Mouse (Mus musculus) stomach, embryonic 16.5 days (tissue): Measurements from ENCODE around the gene Vkorc1l1. TPM values are rescaled to one million over a fixed set of nuclear protein-coding genes. Genes with fewer than 3 reads are reported as not detected.

Experiments used
- ATAC-seq: fragments of 200-750 bp; cut with Nextera tagmentation; 2 replicates; pipeline ENCODE4 v1.8.0; 2017; ENCODE audit warnings: moderate number of reproducible peaks, moderate TSS enrichment; ENCODE audit not compliant: insufficient read depth, low FRiP score
- H3K27ac ChIP-seq: fragments of 300-500 bp; sonication (generic); 2 replicates; pipeline ENCODE4 v1.5.1; 2014; ENCODE audit warnings: low read length
- H3K27me3 ChIP-seq: fragments of 300-500 bp; sonication (generic); 2 replicates; pipeline ENCODE4 v1.6.1; 2014; ENCODE audit warnings: low read length, control low read depth, mixed read lengths; ENCODE audit not compliant: control insufficient read depth, insufficient read depth
- H3K36me3 ChIP-seq: fragments of 300-500 bp; sonication (generic); 2 replicates; pipeline ENCODE4 v1.6.1; 2014; ENCODE audit warnings: low read length; ENCODE audit not compliant: control insufficient read depth, insufficient read depth
- H3K4me1 ChIP-seq: fragments of 300-500 bp; sonication (generic); 2 replicates; pipeline ENCODE4 v1.6.1; 2014; ENCODE audit warnings: low read length, control low read depth, mixed read lengths; ENCODE audit not compliant: control insufficient read depth, insufficient read depth
- H3K4me2 ChIP-seq: fragments of 300-500 bp; sonication (generic); 2 replicates; pipeline ENCODE4 v1.6.1; 2014; ENCODE audit warnings: low read depth, low read length, mixed read lengths
- H3K4me3 ChIP-seq: fragments of 300-500 bp; sonication (generic); replicated peaks from 2 replicates; pipeline ENCODE4 v1.5.1; 2014; ENCODE audit warnings: mild to moderate bottlenecking, low read length
- H3K9ac ChIP-seq: fragments of 300-500 bp; sonication (generic); 2 replicates; pipeline ENCODE4 v1.6.1; 2014; ENCODE audit warnings: low read length
- H3K9me3 ChIP-seq: fragments of 300-500 bp; sonication (generic); replicated peaks from 2 replicates; pipeline ENCODE4 v1.6.1; 2016; ENCODE audit warnings: low read length, control low read depth; ENCODE audit not compliant: control insufficient read depth
- WGBS: fragments of 180-500 bp; shearing (Covaris S2); extraction: QIAGEN DNeasy Blood & Tissue Kit; methylation state at CpG from one replicate; pipeline ENCODE4 v1.1.7; 2014; 5-methylcytosine and 5-hydroxymethylcytosine counted together
- polyA plus RNA-seq: library from polyadenylated mRNA; unstranded; fragments of >200 nt; fragmentation: Nextera tagmentation; extraction: Ambion mirVana; gene quantifications from 2 replicates; pipeline ENCODE4 v1.2.1, GENCODE M21; 2015

Vkorc1l1 gene
- 19.2 TPM in 2 replicates for polyA plus RNA-seq

DNA sequence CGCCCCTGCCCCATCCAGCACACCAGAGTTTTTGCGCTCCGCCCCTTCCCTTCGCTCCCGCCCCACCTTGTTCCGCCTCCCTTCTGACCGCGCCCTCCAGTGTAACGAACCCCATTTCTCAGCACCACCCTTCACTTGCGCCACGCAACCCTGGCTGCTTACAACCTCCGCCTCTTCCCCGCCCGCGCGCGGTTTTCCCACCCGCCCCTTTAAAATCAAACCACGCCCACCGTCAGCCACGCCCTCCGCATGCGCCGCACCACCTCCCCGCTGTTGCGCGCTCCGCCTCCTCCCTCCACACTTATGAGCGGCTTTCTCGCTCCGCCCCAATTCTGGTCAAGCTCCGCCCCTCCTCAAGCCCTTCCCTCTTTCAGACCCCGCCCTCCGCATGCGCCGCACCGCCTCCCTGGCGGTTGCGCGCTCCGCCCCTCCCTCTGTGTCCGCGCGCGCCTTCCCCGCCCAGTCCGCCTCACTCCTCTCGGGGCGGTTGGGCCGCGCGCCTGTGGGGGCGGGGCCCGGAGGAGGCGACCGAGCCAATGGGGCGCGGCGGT is at the start of gene Vkorc1l1:
Gene Vkorc1l1 (plus strand): TSS at position 476 of the 551 bp plus-strand sequence.
- peak within 1 kb of the TSS; percentile 89 for H3K4me3 ChIP-seq
- under 1% methylated on average over 51 of the region's 59 CpGs for WGBS
- H3K9me3 ChIP-seq, result no peaks in the 10 kb centered on the region
- peak within 1 kb of the TSS; percentile 94 for H3K9ac ChIP-seq
- H3K27ac ChIP-seq, result peak within 1 kb of the TSS; percentile 70
- no peaks in the 10 kb centered on the region for H3K27me3 ChIP-seq
- ATAC-seq, result peak; percentile 99
- no peaks in the 10 kb centered on the region for H3K36me3 ChIP-seq
- H3K4me1 ChIP-seq, result peaks cover 4% of the 10 kb centered on the region; the same call in 1 of the 2 replicates
- H3K4me2 ChIP-seq, result peak within 1 kb of the TSS; percentile 89

DNA sequence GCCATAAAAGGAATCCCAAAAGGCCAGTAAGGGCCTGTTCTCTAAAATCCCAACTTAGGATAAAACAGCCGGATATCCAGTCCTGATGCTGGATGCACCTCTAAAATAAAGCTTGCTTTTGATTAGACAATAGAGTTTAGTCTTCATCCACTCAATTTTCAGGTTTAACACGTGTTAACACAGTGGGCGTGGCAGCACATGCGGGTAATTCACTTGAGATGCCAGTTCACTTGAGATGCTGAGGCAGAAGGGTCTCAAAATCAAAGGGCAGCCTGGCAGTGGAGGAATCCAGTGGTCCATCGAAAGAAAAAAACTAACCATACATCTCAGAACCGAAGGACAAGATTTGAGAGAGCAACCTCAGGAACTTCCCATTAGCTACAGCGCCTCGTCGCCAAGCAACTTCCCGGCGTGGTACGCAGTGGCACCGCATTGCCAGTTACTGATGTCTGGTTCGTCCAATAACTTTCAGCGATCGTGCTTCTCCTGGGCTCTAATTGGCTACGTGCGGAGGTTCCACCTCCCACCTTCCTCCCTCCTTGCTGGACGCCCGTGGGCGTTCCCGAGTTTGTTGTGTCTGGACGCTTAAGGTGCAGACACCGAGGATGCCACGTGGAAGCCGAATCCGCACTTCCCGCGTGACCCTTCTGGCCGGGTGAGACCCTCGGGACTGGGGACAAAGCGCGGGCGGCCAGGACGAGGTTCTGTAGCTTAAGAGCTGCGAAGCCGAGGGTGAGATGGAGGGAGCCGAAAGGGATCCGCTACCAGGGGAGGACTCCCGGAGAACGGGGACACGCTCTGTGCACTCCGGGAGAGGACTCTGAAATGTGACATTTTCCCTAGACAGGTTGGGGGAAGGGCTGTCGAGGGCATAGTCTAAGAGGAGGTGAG is 46.3 kb upstream of the Vkorc1l1 start, which contains the start of gene Zbed5:
Gene Zbed5 (plus strand): TSS at position 526 of the 891 bp plus-strand sequence.
- Histone ChIP-seq H3K36me3 (no peaks in the 10 kb centered on the region), H3K4me1 (0 out of 2 replicates have a peak, but pooled peaks cover 6% of the 10 kb centered on the region), H3K9ac (peak within 1 kb of the TSS; percentile 69), H3K27me3 (no peaks in the 10 kb centered on the region), H3K4me3 (peak within 1 kb of the TSS; percentile 70), H3K4me2 (peak within 1 kb of the TSS; percentile 95), H3K9me3 (no peaks in the 10 kb centered on the region), H3K27ac (no peak within 1 kb of the TSS)
- 2% methylated on average over 44 of the region's 44 CpGs for WGBS
- peak; percentile 99 for ATAC-seq

GRCm38 (mm10) chr5:129898449-129898848 is 43.3 kb upstream of the Vkorc1l1 start, which contains the start of gene Phkg1:
Phkg1 (minus strand) TSS chr5:129898549.
- Histone ChIP-seq H3K4me2 (no peak within 1 kb of the TSS), H3K9ac (no peak within 1 kb of the TSS), H3K4me3 (no peak within 1 kb of the TSS), H3K27ac (no peak within 1 kb of the TSS), H3K9me3 (no peaks in the 10 kb centered on the region), H3K36me3 (no peaks in the 10 kb centered on the region), H3K4me1 (0 out of 2 replicates have a peak, but pooled peaks cover 6% of the 10 kb centered on the region), H3K27me3 (no peaks in the 10 kb centered on the region)
- no peak for ATAC-seq
- 95% methylated on average over 1 of the region's 1 CpGs for WGBS

- WGBS, result 26% methylated on average over 4 of the region's 4 CpGs
- Histone ChIP-seq H3K27me3 (no peaks in the 10 kb centered on the region), H3K4me2 (peak overlapping the region; percentile 84), H3K4me3 (peak overlapping the region; percentile 75), H3K4me1 (no peaks in the 10 kb centered on the region), H3K9ac (peak overlapping the region; percentile 87), H3K27ac (no peak overlapping the region), H3K36me3 (no peaks in the 10 kb centered on the region), H3K9me3 (no peaks in the 10 kb centered on the region)
- no peak for ATAC-seq
Measured at GRCm38 (mm10) chr5:129907775-129908174, 34.0 kb upstream of the Vkorc1l1 start.

GRCm38 (mm10) chr5:129908242-129908965 is 33.4 kb upstream of the Vkorc1l1 start, which contains the start of gene Nupr1l:
Nupr1l (plus strand) TSS chr5:129908540.
- Histone ChIP-seq H3K4me3 (peak within 1 kb of the TSS; percentile 75), H3K4me2 (peak within 1 kb of the TSS; percentile 84), H3K4me1 (no peaks in the 10 kb centered on the region), H3K9me3 (no peaks in the 10 kb centered on the region), H3K27me3 (no peaks in the 10 kb centered on the region), H3K9ac (peak within 1 kb of the TSS; percentile 87), H3K36me3 (no peaks in the 10 kb centered on the region), H3K27ac (peak within 1 kb of the TSS; percentile 87)
- under 1% methylated on average over 63 of the region's 63 CpGs for WGBS
- peak; percentile 98 for ATAC-seq

- no peaks in the 10 kb centered on the region for H3K4me1 ChIP-seq
- H3K36me3 ChIP-seq, result no peaks in the 10 kb centered on the region
- H3K27ac ChIP-seq, result no peak overlapping the region
- WGBS, result 66% methylated on average over 9 of the region's 9 CpGs
- peak overlapping the region; percentile 75 for H3K4me3 ChIP-seq
- peak overlapping the region; percentile 87 for H3K9ac ChIP-seq
- ATAC-seq, result no peak
- H3K4me2 ChIP-seq, result peak overlapping the region; percentile 84
- no peaks in the 10 kb centered on the region for H3K9me3 ChIP-seq
- H3K27me3 ChIP-seq, result no peaks in the 10 kb centered on the region
Measured at GRCm38 (mm10) chr5:129909147-129909546, 32.6 kb upstream of the Vkorc1l1 start.

DNA sequence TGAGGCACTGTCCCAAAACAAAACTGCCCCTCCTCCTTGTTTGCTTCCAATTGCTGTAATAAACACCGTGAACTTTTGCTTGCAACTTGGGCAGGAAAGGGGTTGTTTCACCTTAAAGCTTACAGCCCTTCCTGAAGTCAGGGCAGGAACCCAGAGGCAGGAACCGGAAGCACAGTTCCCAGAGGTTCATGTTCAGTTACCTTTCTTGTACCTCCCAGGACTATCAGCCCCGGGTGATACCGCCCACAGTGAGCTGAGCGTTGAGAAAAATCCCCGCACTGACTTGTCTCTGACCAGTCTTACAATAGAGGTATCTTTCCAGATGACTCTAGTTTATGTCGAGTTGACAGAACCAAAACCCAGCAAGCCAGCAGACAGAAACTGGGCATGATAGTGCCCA is 32.2 kb upstream of the Vkorc1l1 start:
- Histone ChIP-seq H3K4me1 (no peaks in the 10 kb centered on the region), H3K9me3 (no peaks in the 10 kb centered on the region), H3K9ac (no peak overlapping the region), H3K4me3 (no peak overlapping the region), H3K27ac (no peak overlapping the region), H3K27me3 (no peaks in the 10 kb centered on the region), H3K36me3 (no peaks in the 10 kb centered on the region), H3K4me2 (no peak overlapping the region)
- 77% methylated on average over 7 of the region's 7 CpGs for WGBS
- ATAC-seq, result no peak

GRCm38 (mm10) chr5:129914024-129914423 is 27.7 kb upstream of the Vkorc1l1 start:
- H3K4me1 ChIP-seq, result no peaks in the 10 kb centered on the region
- no peak overlapping the region for H3K4me3 ChIP-seq
- H3K27me3 ChIP-seq, result no peaks in the 10 kb centered on the region
- no peaks in the 10 kb centered on the region for H3K36me3 ChIP-seq
- ATAC-seq, result no peak
- no peak overlapping the region for H3K4me2 ChIP-seq
- no peaks in the 10 kb centered on the region for H3K9me3 ChIP-seq
- H3K9ac ChIP-seq, result no peak overlapping the region
- H3K27ac ChIP-seq, result no peak overlapping the region
- 45% methylated on average over 2 of the region's 2 CpGs for WGBS
